Mouse (Mus musculus): Measurements from ENCODE around the gene Xrra1.
A peak's percentile ranks its signal among the peaks of the same experiment; 100 is the strongest.

Xrra1 gene

DNA sequence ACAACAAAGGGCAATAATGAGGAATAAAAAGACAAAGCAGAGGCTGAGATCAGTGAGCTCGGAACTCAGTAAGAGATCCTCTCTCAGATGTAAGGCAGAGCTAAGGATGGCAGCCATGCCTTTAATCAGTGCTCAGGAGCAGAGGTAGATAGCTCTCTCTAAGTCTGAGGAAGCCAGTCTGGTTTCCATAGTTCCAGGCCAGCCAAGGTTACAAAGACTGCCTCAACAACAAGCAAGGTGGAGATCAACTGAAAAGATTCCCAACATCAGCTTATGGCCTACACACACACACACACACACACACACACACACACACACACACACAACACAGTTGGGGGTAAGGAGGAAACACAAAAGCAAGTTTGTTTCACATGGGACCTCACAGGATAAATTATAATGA lies 7.8 kb upstream of the Xrra1 start:
- DNase-seq (ENCODE audit: low spot score in 2 of 2), result no peak

- no peak for DNase-seq (ENCODE audit: low spot score in 2 of 2)
Measured at GRCm38 (mm10) chr7:99851618-99852017, 7.3 kb upstream of the Xrra1 start.

- no peak for DNase-seq (ENCODE audit: low spot score in 2 of 2)
Measured at GRCm38 (mm10) chr7:99853350-99853749, 5.6 kb upstream of the Xrra1 start.

- DNase-seq (ENCODE audit: low spot score in 2 of 2), result no peak
Measured at GRCm38 (mm10) chr7:99854311-99854710, 4.6 kb upstream of the Xrra1 start.

DNA sequence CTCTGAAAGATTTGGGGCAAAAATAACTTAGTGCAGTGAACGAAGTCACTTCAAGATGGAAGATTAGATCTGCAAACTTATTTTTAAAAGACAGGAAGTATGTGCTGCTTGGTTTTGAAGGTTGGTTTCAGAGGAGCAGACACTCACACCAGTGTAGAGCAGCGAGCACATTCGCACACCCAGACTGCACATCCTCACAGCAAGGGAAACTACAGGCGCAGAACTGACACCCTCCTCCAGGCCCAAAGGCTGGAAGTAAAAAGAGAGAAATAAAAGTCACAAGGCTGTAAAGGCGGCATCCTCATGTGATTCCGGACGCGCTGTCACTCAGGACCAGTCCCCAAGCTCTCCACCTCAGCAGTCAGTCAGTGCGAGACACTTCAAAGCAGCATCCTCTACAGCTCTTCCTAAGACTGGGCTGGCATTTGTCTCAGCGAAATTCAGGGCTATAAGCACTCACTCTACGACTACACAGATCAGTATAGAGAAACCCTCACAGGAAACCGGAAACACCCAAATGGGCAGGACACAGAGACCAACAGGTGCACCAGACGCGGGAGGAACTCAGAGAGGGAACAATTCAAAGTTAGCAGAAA lies 2.6 kb upstream of the Xrra1 start:
- DNase-seq (ENCODE audit: low spot score in 2 of 2), result no peak

DNA sequence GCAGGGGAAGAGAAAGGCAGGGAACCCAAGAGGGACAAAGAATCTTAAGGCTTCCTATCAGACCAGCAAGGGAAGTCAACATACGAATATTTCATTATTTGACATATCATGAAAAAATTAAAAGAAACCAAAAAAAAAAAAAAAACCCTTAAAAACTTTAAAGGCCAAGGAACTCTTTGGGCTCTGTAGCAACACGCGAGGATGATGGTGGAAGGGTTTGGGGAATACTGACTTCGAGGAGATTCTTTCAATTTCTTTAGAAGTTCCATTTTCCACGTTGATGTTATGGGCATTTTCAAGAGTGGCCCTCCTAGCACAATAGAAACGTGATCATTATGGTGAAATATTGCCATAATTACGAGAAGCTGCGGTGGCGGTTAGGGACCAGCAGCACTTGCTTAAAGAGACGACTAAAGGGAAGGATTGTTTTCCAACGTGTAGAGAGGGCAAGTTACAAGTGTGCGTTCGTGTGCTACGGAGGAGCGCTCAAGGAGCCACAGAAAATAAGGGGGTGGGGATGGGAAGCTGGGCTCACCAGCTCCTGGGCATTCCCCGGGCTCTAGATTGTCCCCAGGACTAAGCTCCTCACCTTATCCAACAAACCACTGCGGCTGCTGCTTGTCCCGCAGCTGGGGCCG lies 622 bp upstream of the Xrra1 start:
- DNase-seq (ENCODE audit: low spot score in 2 of 2), result no peak

GRCm38 (mm10) chr7:99863362-99863761 lies 4.4 kb downstream of the Xrra1 start, which contains the start of gene Spcs2:
Gene Spcs2, minus strand, starts transcription at chr7:99863462.
- no peak for DNase-seq (ENCODE audit: low spot score in 2 of 2)

DNA sequence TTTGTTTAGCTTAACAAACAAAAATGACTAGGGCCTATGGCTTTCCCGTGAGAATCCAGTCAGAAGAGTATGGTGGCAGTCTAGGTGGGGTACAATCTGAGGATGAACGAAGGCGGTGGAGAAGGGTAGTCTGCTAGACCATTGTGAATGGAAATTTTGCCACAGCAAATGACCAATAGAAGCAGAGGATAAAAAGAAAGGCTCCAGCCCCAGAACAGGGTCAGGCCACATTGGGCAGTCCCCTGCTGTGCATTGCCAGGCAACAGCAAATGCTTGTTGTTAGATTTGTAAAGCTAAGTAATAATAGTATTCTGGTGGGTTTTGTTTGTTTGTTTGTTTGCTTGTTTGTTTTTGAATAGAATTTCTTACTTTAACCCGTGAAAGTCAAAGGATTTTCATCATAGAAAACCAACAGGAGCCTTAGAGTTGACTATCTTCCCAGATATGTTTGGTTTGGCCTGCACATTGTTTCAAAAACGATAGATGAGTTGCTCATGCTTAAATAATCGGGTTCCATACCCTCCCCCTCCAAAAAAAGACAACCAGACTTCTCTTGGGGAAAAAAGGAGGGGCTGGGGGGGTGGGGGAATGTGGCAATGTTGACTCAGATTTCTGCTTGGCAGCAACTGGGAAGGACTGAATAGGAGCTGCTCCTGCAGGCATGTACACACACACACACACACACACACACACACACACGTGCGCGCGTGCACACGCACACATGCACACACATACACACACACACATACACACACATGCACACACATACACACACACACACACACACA lies 5.5 kb downstream of the Xrra1 start:
- no peak for DNase-seq (ENCODE audit: low spot score in 2 of 2)

- DNase-seq (ENCODE audit: low spot score in 2 of 2), result no peak
Measured at GRCm38 (mm10) chr7:99865219-99865618, 6.3 kb downstream of the Xrra1 start.

DNA sequence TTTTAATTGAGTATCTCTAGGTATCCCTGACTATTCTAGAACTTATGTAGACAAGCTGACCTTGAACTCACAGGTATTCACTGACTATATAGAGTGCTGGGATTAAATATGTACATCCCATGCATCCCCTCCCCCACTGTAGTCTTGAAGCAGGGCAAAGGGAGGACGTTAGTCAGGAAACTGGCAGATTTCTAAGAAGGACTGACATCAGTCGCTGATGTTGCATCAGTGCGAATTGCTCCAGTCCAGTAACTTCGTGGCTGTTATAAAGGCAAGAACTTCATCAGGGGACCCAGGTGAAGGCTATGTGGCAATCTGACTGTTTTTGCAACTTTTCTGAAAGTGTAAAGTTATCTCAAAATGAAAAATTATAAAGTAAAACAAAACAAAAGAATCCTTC lies 10.4 kb downstream of the Xrra1 start:
- DNase-seq (ENCODE audit: low spot score in 2 of 2), result no peak

- no peak for DNase-seq (ENCODE audit: low spot score in 2 of 2)
Measured at GRCm38 (mm10) chr7:99873965-99874364, 15.0 kb downstream of the Xrra1 start.

GRCm38 (mm10) chr7:99875891-99876290 lies 17.0 kb downstream of the Xrra1 start:
- no peak for DNase-seq (ENCODE audit: low spot score in 2 of 2)

DNA sequence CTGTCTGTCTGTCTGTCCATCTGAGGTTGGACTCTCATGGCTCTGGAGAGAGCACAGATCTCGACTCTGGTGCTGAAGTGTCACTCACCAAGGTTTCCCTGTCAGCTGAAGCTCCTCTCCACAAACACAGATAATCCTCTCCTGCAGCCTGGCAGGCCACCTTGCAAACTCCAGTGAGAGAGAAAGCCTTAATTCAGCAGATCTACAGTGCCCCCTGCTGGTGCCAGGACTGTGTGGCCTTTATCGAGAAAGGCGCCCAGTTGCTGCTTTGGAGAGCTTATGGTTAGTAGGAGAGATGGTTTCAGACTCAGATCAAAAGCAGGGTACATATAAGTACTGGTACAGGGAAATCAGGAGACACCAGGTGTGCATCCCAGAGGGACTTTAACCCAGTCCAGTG lies 17.4 kb downstream of the Xrra1 start:
- DNase-seq (ENCODE audit: low spot score in 2 of 2), result peak; percentile 15 to 73

DNA sequence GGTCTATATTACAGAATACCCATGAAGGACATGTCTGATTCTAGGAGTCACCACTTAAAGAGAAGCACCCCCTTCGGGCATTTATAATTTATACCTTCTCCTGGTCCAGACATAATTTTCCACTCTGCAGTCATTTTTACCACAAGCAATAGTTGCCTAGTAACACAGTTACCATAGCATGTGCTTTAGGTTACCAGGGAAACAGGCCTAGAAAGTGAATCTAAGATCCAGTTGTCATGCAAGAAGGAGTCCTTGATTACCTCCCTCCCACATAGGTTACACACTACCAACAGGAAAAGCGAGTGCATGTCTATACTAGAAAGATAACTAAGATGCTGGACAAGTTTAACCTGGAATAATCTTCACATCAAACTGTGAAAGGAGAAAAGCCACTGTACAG lies 19.3 kb downstream of the Xrra1 start:
- DNase-seq (ENCODE audit: low spot score in 2 of 2), result no peak

- DNase-seq (ENCODE audit: low spot score in 2 of 2), result no peak
Measured at GRCm38 (mm10) chr7:99887230-99887735, 28.4 kb downstream of the Xrra1 start.

GRCm38 (mm10) chr7:99887743-99888142 lies 28.8 kb downstream of the Xrra1 start:
- DNase-seq (ENCODE audit: low spot score in 2 of 2), result no peak

GRCm38 (mm10) chr7:99889175-99889880 lies 30.4 kb downstream of the Xrra1 start:
- DNase-seq (ENCODE audit: low spot score in 2 of 2), result no peak

DNA sequence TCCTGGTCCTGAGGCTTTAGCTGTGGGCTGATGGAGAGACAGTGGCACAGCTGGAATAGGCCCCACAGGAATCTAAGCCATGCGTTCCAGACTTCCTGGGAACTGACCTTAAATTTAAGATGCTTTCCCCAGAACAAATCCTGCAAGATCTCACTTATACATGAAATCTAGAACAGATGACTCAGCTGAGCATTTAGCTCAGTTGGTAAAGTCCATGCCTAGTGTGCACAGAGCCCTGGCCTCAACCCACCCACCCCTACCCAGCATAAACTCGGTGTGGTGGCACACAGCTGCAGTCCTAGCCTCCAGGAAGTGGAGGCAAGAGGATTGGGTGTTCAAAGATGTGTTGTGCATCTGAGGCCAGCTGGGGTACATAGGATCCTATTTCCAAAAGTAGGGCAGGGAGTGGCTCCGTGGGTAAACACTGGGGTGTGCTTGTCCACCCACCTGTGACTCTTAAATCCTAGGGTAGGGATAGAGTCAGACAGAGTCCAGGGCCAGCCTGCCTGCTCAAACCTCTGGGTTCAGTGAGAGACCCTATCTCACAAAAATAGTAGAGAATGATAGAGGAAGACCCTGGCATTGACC lies 31.3 kb downstream of the Xrra1 start:
- DNase-seq (ENCODE audit: low spot score in 2 of 2), result no peak

- no peak for DNase-seq (ENCODE audit: low spot score in 2 of 2)
Measured at GRCm38 (mm10) chr7:99891471-99891870, 32.6 kb downstream of the Xrra1 start.

- no peak for DNase-seq (ENCODE audit: low spot score in 2 of 2)
Measured at GRCm38 (mm10) chr7:99892351-99892750, 33.4 kb downstream of the Xrra1 start.

DNA sequence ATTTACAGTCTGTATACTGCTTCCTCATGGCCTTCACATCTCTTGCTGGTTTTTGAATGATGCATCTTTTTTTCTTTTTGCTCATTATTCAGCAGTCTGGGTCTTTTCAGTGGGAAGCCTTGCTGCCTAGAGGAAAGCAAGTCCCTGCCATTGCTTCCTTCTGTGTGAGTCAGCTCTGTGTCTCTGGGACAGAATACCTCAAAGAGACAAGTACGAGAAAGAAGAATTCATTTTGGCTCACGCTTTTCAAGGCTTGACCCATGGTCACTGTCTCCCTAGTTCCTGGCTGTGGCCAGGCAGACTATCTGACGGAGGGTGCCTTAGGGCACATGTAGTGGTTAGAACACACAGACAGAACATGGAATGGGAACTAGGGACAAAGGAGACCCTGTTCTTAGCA lies 35.1 kb downstream of the Xrra1 start:
- DNase-seq (ENCODE audit: low spot score in 2 of 2), result no peak

DNA sequence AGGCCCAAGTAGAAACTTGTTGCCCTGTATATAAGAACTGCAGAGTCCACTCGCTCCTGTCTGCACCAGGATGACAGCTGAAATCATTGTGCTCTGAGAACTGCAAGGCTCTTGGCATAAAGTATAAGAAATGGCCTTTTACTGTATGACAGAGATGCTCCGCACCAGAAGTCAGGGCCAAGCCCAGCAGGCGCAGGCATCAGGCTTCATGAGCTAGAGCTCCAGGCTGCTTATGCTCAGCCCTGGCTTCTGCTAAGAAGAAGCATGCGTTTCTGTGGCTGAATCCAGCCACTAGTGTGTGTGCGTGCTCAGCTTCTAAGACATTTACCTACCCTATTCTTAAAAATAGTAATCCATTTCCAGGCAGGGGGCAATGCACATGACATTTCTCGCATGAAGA lies 35.6 kb downstream of the Xrra1 start:
- no peak for DNase-seq (ENCODE audit: low spot score in 2 of 2)

Measured in heart, adult 9 months (tissue).